Mouse (Mus musculus) CD4-positive naive resting alpha-beta T cell, adult 57 days (primary cell): ENCODE measurements around the gene Asb18. TPM values are rescaled to one million over a fixed set of nuclear protein-coding genes. Genes with fewer than 3 reads are reported as not detected.

Experiments
- total RNA-seq: library from RNA; stranded (reverse); gene quantifications from one replicate; pipeline ENCODE4 v1.2.4, GENCODE M21; 2023

Gene Asb18
- total RNA-seq: not detected

DNA sequence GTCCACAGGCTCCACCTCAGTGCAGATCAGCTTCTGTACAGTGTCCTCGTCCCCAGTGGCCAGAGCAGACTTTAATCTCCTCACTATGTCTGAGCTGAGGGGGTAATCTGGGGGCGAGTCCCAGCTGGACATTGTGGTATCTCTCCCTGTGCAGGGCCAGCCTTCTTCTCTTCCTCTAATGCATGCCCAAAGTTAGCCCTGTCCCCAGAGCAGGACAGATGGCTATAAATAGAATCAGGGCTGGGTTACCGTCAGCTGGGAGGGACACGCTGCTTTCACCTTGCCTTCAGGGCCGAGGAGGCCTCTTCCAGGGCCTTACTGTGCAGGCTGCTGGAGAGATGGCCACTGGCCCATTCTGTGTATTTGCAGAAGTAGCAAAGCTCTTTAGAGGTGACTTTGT, at the start of gene Asb18:
Gene Asb18 (minus strand): TSS at position 221 of the 400 bp plus-strand sequence.

DNA sequence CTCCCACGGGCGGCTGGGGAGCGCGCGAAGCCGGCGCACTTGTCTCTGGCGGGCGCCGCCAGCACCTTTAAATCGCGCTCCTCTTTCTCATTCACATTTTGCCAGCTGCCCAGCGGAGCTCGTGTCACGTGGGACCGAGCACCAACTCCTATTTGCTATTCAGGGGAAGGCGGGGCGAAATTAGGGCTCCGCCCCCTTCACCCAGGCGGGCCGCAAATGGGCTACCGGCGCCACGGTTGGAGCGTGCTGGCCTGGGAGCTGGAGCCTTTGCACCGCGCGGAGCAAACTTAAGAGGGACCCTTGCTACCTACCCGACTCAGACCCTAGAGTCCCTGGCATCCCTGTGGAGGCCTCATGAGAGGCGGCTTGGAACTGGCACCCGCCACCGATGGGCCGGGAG, 83.3 kb downstream of the Asb18 start, which contains the start of gene Gbx2:
Gene Gbx2 (minus strand): TSS at position 60 of the 400 bp plus-strand sequence.

Other genes with a start within 250 kb of the Asb18 start
- not detected for gene Gbx2, start 83.5 kb downstream of the Asb18 start, total RNA-seq
- gene Iqca, start 138.7 kb upstream of the Asb18 start, total RNA-seq: not detected
- 0.86 TPM for gene Ackr3, start 189.3 kb upstream of the Asb18 start, total RNA-seq